Mouse (Mus musculus) right cerebral cortex, adult 18-20 months (tissue): ENCODE results near the gene Gpr31b.
A peak's percentile ranks its signal among the peaks of the same experiment; 100 is the strongest.
"Not testable (repeated sequence)": the region's sequence is repeated elsewhere in the genome, so short reads cannot be mapped to it uniquely, and the experiment has no call there.

Source experiments
- DNase-seq: peaks from one replicate; pipeline ENCODE4 v3.0.0; 2022; ENCODE audit warnings: mixed read lengths

Gpr31b gene

DNA sequence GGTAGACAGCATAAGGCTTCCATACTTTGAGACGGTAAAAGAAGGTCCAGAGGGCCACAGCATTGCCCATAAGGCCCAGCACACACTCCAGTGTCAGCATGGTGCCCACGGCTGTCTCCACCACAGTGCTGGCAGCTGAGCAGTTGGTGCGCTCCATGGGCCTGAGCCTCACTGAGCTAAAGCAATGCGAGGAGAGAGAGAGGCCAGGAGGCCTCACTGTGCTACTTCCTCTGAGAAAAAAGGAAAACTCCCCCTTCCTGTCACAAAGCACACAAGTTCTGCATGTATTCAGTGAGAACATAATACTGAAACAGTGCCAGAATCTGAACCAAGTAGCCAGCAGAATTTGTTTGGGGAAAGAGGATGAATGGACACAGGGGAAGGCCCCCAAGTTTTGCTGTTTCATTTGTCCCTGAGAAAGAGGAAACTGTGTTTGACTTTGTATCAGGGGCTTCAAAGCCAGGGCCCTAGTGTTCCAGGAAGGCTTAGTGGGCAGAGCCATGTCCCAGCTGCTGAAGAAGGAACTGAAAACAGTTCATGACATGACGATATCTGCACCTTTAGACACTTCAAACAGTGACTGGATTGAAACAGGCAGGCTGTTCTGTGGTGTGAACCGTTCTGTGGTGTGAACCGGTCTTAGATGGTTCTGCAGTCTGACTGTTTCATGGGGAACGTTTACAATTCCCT, at the start of gene Gpr31b:
TSS of gene Gpr31b (minus strand) at position 173 of the 690 bp plus-strand sequence.
- DNase-seq, result not testable (repeated sequence)

DNA sequence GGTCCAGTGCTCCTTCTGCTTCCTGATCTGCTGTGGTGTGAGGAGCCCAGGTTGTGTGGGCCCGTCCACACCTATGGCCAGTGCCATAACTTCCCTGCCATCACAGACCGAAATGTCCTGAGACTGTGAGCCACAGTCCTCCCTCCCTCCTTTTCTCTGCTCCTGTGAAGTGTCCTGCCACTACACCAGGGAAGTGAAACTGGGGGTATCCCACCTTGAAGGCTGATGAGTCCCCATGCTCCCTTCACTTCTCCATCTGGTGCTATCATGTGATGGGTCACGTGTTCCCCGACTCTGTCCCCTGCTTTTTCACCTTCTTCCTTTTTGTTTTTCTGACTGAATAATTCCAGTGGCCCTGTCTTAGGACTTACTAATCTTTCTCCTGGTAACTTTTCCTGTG, 40.9 kb upstream of the Gpr31b start:
- not testable (repeated sequence) for DNase-seq

DNA sequence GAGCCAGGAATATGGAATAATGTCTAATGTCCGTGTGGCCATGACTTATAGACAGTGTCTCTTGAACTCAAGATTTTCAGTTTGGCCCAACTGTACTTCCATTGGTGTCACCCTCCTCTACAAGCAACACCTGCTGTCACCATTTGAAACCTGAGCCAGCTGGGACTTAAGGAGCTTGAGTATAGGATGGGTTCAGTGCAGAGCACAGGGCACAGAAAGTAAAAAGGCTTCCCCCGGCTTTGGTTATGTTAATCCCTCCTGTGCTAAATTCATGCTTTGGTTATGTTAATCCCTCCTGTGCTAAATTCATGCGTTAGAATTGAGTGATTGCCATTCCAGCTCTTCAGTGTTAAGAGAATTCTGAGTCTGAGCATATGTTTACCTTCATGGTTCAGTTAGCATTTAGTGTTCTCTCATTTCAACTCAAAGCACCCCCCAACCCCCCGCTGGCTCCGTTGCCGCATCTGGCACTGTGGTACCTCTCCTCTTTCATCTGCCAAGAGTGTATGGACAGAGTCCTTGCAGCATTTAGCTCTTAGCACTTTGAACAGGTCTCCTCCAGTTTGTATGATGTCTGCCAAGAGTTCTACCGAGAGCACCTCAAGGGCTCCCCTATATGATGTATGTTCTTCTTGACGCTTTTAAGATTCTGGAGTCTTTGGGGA, 40.1 kb upstream of the Gpr31b start:
- DNase-seq, result not testable (repeated sequence)

DNA sequence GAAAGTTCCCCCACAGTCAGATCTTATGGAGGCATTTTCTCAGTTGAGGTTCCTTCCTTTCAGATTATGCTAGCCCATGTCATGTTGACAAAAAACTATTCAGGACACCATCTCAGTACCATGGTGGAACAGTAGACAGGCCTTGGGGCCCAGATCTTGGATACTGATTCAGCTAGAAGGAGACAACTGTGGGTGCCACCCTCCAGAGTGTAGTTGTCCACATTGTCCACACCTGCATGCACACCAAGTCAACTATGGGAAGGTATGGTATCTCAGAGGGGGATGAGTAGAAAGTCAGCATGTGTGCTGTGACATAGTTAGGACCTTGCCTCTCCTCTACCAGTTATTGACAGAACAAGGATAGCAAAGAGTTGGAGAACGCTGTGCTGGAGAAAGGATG, 39.4 kb upstream of the Gpr31b start:
- not testable (repeated sequence) for DNase-seq

DNA sequence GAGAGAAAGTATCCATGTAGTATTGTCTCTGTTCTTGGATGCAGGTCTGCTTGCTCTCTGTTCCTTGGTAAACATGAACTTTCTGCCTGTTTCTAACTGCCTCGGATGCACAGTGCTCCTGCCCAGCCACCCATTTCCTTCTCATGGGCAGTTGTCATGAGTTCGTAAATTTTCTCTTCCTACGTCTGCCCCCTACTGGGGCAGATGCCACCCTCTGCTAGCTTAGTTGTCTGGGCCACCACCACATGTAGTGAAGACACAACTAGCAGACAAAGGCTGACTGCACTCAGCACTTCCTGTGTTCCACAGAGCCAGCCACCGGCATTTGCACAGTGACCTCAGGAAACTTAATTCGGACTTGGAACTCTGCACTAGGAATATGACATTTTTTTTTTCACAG, 17.1 kb upstream of the Gpr31b start:
- DNase-seq, result not testable (repeated sequence)

DNA sequence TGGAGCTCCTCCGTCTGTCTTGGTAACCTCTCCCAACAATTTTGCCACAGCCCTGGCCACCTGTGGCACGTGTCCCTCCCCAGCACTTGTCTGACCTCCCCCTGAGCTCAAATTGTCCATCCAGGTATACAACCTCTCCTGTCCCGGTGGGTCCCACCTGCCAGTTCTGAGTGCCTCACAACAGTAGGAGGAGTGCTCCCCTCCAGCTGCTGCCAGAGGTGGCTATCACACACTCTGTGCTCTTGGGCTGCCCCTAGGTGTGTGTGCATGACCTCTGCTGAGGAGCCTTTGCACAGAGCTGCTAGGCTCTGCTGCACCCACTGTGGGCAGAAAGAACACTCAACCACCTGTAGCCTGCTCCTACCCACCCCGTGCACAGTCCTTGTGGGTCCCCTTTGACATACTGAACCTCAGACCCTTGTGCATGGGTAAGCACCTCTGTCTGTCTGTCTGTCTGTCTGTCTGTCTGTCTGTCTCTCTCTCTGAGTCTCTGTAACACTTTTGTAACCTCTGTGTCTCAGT, 15.8 kb upstream of the Gpr31b start:
- not testable (repeated sequence) for DNase-seq

DNA sequence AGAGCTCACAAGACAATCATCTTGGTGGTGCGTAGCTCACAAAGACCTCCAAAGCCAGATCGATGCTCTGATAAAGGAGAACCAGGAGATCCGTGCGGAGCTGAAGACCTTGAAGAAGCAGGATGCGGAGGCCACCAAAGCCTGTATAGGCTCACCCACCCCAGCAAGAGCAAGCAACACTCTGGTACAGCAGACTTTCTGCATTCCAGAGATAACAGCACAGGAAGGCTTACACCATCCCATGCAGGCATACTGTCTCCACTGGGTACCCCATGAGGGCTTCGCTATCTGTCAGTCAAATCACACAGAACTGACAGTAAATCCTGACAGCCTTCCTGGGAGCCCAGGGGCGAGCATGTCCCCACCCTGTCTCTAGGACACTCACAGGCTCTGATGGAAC, 10.8 kb upstream of the Gpr31b start:
- DNase-seq, result not testable (repeated sequence)

DNA sequence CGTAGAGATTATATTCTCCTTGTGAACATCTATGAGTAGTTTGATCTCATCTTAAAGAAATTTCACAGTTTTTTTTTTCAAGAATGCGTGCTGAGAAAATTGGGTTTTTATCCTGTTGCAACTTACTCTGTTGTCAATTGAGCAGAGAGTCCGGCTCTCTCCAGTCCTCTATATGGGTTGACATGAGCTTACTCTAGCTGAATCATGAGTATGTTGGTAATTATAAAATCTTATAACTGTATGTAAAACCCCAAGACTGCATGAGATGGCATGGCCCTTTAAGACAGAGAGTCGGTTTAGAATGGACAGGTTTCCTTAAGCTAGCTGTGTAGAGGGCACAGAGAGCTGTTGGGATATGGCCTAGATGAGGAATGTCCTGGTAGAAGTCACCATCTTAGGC, 8.7 kb upstream of the Gpr31b start, which contains the start of gene Tcp10b:
TSS of gene Tcp10b (plus strand) at position 301 of the 400 bp plus-strand sequence.
- DNase-seq, result not testable (repeated sequence)

DNA sequence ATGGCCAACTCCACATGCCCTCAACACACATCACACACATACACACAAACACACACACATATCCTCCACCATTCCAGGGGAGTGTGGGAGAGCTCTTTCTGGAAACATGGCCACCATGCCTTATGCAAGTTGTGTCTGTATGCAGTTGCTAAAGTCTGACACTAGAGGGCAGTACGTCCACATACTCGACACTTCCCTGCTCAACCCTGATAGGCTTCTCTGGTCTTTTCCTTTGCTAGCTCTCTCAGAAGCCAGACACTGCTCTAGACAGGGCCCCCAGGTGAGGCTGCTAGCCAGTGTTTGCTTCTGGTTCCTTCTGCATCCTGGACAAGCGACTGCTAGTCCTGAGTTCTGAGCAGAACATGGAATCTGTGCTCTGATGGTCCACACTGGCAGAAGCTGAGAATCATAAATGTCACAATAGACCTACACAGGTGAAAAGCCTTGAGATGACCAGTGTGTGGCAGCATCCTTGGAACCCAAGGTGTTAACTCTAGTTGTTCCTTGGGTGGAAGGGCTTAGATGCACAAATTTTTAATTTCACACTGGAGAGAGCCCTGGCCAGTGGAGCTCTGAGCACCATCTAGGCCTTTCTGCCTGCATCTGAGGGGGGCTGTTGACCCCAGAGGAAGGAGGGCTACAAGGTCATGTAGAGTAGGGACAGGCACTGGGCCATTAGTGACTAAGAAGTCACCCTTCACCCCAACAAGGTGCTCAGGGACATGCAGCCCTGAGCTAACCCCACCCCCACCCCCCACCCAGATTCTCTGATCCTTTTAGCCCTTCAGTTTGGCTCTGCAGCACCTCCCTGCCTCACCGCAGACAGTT, 8.0 kb downstream of the Gpr31b start:
- DNase-seq, result peak; percentile 62

DNA sequence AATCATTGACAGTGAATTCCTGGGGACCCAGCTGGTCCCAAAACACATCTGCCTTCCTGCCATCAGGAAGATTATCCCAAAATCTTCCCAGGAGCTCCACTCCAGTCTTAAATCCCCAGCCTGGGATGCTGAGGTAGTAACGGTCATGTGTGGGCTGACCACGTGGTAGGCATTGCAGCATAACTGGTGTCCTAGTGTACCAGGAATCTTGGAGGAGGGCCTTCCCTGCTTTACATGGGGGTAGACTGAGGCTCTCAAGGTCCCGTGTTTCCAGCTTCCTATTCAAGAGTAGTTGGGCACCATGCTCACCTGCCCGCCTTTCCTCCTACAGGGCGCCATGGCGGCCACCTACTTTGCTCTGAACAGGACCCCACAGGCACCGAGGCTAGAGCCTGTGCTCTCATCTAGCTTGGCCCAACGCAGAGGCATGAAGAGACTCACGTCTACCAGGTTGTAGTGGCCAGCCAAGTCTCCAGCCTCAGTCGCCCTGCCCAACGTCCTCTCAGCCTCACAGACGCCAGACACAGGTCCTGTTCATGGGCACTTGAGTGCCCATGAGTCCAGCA, 15.4 kb downstream of the Gpr31b start:
- DNase-seq, result not testable (repeated sequence)

DNA sequence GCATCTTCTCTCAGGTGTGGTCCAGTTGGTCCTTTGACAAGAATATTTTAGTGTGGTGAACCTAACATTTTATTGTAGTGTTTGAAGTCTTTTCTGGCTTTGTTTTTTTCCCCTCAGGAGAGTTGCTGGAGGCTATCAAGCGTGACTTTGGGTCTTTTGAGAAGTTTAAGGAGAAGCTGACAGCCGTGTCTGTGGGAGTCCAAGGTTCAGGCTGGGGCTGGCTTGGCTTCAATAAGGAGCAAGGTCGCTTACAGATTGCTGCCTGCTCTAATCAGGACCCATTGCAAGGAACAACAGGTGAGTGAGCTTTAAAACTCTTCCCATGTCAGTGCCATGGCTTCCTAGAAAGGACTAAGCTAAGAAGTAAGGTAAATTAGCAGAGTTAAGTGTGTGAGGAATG, 38.8 kb downstream of the Gpr31b start:
- no peak for DNase-seq

DNA sequence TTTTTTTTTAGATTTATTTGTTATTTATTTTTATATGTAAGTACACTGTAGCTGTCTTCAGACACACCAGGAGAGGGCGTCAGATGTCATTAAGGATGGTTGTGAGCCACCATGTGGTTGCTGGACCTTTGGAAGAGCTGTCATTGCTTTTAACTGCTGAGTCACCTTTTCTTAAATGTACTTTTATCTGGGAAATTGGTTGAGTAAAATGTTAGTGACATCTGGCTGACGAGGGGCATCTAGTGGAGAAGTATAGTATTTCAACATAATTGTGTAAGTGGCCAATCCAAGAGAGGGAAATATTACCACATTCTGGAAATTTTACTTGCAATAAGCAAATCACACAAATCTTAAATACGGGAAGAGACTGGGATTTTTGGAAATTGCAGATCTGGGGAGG, 42.2 kb downstream of the Gpr31b start:
- DNase-seq, result peak; percentile 30

DNA sequence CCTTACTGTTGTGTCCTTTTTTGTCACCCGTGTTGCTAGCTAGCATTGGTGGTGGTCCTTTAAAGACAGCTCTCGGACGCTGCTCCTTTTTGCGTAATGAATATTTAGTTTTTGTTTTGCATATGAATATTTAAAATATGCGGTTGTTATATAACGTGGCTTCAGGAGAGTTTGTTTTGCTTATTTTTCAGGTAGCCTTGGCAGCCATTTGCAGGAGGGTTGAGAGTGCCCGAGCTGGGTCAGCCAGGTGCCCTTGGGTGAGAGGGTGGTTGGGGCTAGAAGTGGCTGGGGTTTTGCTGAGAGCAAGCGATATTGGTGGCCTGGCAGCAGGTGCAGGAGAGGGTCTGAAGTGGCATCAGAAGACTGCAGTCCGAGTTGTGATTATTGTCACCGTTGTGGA, 43.6 kb downstream of the Gpr31b start:
- DNase-seq, result no peak

DNA sequence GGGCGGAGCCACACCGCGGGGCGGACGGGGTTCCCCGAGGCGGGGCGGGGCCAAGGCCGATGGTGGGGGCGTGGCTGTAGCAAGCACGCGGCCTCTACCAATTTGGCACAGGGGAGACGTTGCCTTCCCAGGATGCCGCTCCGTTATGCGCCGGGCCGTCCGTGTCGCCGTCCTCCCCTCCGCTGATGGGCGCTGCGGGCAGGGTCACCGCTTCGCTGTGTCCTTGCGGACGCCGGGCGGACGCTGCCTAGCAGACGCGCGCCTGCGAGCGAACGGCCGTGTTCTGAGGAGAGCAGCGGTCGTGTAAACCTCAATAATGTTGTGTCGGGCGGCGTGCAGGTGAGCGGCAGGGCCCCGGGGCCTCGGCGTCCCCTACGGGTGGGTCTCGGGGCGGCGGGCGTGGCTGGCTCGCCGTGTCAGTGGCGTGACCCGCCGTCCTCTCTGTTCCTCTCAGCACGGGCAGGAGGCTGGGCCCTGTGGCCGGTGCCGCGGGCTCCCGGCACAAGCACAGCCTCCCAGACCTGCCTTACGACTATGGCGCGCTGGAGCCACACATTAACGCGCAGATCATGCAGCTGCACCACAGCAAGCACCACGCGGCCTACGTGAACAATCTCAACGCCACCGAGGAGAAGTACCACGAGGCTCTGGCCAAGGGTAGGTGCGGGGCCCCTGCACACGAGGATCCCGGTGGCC, 44.2 kb downstream of the Gpr31b start:
- peak; percentile 99 for DNase-seq

DNA sequence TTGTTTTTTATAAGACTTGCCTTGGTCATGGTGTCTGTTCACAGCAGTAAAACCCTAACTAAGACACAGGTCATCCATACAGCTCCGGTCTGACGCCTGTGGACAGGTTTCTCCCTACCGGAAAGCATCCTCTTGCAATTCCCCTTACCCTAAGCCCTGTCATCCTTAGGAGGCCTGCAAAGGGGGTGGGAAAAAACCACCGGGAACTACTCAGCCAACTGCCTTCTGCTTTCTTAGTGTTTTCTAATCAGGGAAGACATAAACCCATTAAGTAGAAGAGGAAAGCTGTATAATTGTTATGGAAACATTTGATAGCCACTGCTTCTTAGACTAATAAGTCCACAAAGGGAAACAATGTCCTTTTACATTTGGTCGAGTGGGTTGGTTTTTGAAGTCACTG, 45.1 kb downstream of the Gpr31b start:
- no peak for DNase-seq

DNA sequence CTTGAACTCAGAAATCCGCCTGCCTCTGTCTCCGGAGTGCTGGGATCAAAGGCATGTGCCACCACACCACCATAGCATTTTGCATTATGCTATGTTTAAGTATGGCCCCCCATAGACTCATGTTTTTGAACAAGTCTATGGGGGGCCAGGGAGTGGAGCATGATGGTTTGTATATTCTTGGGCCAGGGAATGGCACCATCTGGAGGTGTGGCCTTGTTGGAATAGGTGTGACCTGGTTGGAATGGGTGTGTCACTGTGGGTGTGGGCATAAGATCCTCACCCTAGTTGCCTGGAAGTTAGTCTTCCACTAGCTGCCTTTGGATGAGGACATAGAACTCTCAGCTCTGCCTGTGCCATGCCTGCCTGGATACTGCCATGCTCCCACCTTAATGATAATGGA, 45.5 kb downstream of the Gpr31b start, which contains the start of gene Sod2:
TSS of gene Sod2 (plus strand) at position 301 of the 400 bp plus-strand sequence.
- DNase-seq, result not testable (repeated sequence)

DNA sequence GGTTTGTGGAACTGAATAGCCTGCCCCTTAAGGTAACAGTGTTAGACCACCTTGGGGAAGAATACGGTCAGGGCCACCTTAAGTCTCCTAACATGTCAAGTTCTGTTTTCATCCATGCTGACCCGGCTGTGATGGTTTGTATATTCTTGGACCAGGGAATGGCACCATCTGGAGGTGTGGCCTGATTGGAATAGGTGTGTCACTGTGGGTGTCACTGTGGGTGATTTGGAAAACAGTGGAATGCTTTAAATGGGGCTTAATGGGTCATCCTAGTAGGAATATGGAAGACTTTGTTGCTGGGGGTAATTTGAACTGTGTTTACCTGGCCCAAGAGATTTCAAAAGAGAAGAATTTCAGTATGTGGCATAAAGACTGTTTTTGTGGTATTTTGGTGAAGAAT, 47.7 kb downstream of the Gpr31b start:
- DNase-seq, result not testable (repeated sequence)

DNA sequence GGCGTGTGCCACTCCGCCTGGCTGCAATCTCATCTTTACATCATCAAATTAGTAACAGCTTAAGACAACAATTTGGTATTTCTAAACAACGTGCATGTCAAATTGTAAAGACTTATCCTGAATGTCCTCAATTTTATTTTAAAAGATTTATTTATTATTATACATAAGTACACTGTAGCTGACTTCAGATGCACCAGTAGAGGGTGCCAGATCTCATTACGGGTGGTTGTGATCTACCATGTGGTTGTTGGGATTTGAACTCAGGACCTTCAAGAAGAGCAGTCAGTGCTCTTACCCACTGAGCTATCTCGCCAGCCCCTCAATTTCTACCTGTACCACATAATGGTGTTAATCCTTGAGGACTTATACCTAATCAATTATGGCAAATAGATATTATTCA, 49.9 kb downstream of the Gpr31b start:
- DNase-seq, result not testable (repeated sequence)
